Mouse (Mus musculus): ENCODE data around the gene Smtnl1. TPM values are rescaled to one million over a fixed set of nuclear protein-coding genes. Genes with fewer than 3 reads are reported as not detected.

Gene Smtnl1
- polyA plus RNA-seq, 2 experiments = 0.23 to 0.38 TPM

- H3K4me2 ChIP-seq (ENCODE audit: low read depth) = peak overlapping the region; percentile 99
- no peaks in the 10 kb centered on the region for H3K27me3 ChIP-seq (ENCODE audit: control insufficient read depth, insufficient read depth, low read length)
- H3K9me3 ChIP-seq (ENCODE audit: control insufficient read depth, low read length) = no peaks in the 10 kb centered on the region
- peaks cover 32 to 34% of the 10 kb centered on the region in 2 experiments for H3K4me1 ChIP-seq (replicated peaks; ENCODE audit: control insufficient read depth in 2 of 2, insufficient read depth in 2 of 2, low read length in 1 of 2)
- ATAC-seq (ENCODE audit: insufficient read depth) (peak; percentile 51), DNase-seq (ENCODE audit: low read depth in 3 of 3, low spot score in 3 of 3) (peak; percentile 68 to 71 (median 70))
- H3K27ac ChIP-seq = peak overlapping the region; percentile 98
- under 1% methylated on average over 47 of the region's 47 CpGs for WGBS (ENCODE audit: insufficient replicate concordance)
- peak overlapping the region; percentile 88 to 97 for H3K4me3 ChIP-seq (ENCODE audit: insufficient read depth in 1 of 2, low read depth in 2 of 2, low read length in 2 of 2)
- H3K36me3 ChIP-seq (replicated peaks; ENCODE audit: control insufficient read depth, insufficient read depth, low read depth) = peaks cover 35% of the 10 kb centered on the region
- TF ChIP-seq EP300 (IDR thresholded peaks at IDR 0.05; ENCODE audit: low read depth) = no peak
- TF ChIP-seq CTCF (IDR thresholded peaks at IDR 0.05; ENCODE audit: low read depth) = no peak; the same call in 1 of the 2 replicates
- peak overlapping the region; percentile 86 for H3K9ac ChIP-seq (replicated peaks)
Observed at GRCm38 (mm10) chr2:84838993-84839980, 16.8 kb upstream of the Smtnl1 start.

- Histone ChIP-seq H3K4me1 (replicated peaks; ENCODE audit: control insufficient read depth in 2 of 2, insufficient read depth in 2 of 2, low read length in 1 of 2) (peaks cover 27 to 28% of the 10 kb centered on the region in 2 experiments), H3K9ac (replicated peaks) (peak within 1 kb of the TSS; percentile 86), H3K27ac (peak within 1 kb of the TSS; percentile 98), H3K4me2 (ENCODE audit: low read depth) (peak within 1 kb of the TSS; percentile 99), H3K4me3 (ENCODE audit: insufficient read depth in 1 of 2, low read depth in 2 of 2, low read length in 2 of 2) (peak within 1 kb of the TSS; percentile 88 to 97), H3K27me3 (ENCODE audit: control insufficient read depth, insufficient read depth, low read length) (no peaks in the 10 kb centered on the region), H3K9me3 (ENCODE audit: control insufficient read depth, low read length) (no peaks in the 10 kb centered on the region), H3K36me3 (replicated peaks; ENCODE audit: control insufficient read depth, insufficient read depth, low read depth) (peaks cover 28% of the 10 kb centered on the region)
- 20% methylated on average over 10 of the region's 10 CpGs for WGBS (ENCODE audit: insufficient replicate concordance)
- TF ChIP-seq EP300 (IDR thresholded peaks at IDR 0.05; ENCODE audit: low read depth) = no peak
- no peak for TF ChIP-seq CTCF (IDR thresholded peaks at IDR 0.05; ENCODE audit: low read depth)
- DNase-seq (ENCODE audit: low read depth in 3 of 3, low spot score in 3 of 3) (no peak), ATAC-seq (ENCODE audit: insufficient read depth) (no peak)
Observed at GRCm38 (mm10) chr2:84838593-84838949, 16.1 kb upstream of the Smtnl1 start, which contains the start of gene Slc43a1. Gene Slc43a1 (plus strand): TSS chr2:84838850.

GRCm38 (mm10) chr2:84837817-84838592 lies 15.6 kb upstream of the Smtnl1 start:
- TF ChIP-seq CTCF (IDR thresholded peaks at IDR 0.05; ENCODE audit: low read depth) = no peak
- no peak for TF ChIP-seq EP300 (IDR thresholded peaks at IDR 0.05; ENCODE audit: low read depth)
- Histone ChIP-seq H3K27ac (peak overlapping the region; percentile 98), H3K36me3 (replicated peaks; ENCODE audit: control insufficient read depth, insufficient read depth, low read depth) (peaks cover 22% of the 10 kb centered on the region), H3K9ac (replicated peaks) (peak overlapping the region; percentile 86), H3K4me1 (replicated peaks; ENCODE audit: control insufficient read depth in 2 of 2, insufficient read depth in 2 of 2, low read length in 1 of 2) (peaks cover 22 to 27% of the 10 kb centered on the region in 2 experiments), H3K4me3 (ENCODE audit: insufficient read depth in 1 of 2, low read depth in 2 of 2, low read length in 2 of 2) (peak overlapping the region; percentile 88 to 97; a peak in 3 of 4 replicates), H3K4me2 (ENCODE audit: low read depth) (peak overlapping the region; percentile 99), H3K9me3 (ENCODE audit: control insufficient read depth, low read length) (no peaks in the 10 kb centered on the region), H3K27me3 (ENCODE audit: control insufficient read depth, insufficient read depth, low read length) (no peaks in the 10 kb centered on the region)
- DNase-seq (ENCODE audit: low read depth in 3 of 3, low spot score in 3 of 3) = no peak
- ATAC-seq (ENCODE audit: insufficient read depth) = no peak
- 31% methylated on average over 9 of the region's 9 CpGs for WGBS (ENCODE audit: insufficient replicate concordance)

- peaks cover 13% of the 10 kb centered on the region for H3K36me3 ChIP-seq (replicated peaks; ENCODE audit: control insufficient read depth, insufficient read depth, low read depth)
- no peaks in the 10 kb centered on the region for H3K27me3 ChIP-seq (ENCODE audit: control insufficient read depth, insufficient read depth, low read length)
- no peak overlapping the region for H3K27ac ChIP-seq
- peaks cover 20 to 28% of the 10 kb centered on the region in 2 experiments for H3K4me1 ChIP-seq (replicated peaks; ENCODE audit: control insufficient read depth in 2 of 2, insufficient read depth in 2 of 2, low read length in 1 of 2)
- TF ChIP-seq CTCF (IDR thresholded peaks at IDR 0.05; ENCODE audit: low read depth) (no peak), EP300 (IDR thresholded peaks at IDR 0.05; ENCODE audit: low read depth) (no peak)
- DNase-seq (ENCODE audit: low read depth in 3 of 3, low spot score in 3 of 3) (no peak), ATAC-seq (ENCODE audit: insufficient read depth) (no peak)
- H3K4me2 ChIP-seq (ENCODE audit: low read depth) = peak overlapping the region; percentile 16; the same call in 1 of the 2 replicates
- H3K9me3 ChIP-seq (ENCODE audit: control insufficient read depth, low read length) = no peaks in the 10 kb centered on the region
- no peak overlapping the region for H3K9ac ChIP-seq (replicated peaks)
- WGBS (ENCODE audit: insufficient replicate concordance) = 67% methylated on average over 8 of the region's 8 CpGs
- H3K4me3 ChIP-seq (ENCODE audit: insufficient read depth in 1 of 2, low read depth in 2 of 2, low read length in 2 of 2) = no peak overlapping the region
Observed at GRCm38 (mm10) chr2:84837107-84837506, 14.7 kb upstream of the Smtnl1 start.

All from liver, embryonic 14.5 days (tissue).